Mouse (Mus musculus) CH12.LX (cell line): ENCODE results near the gene Ttf1. TPM values are rescaled to one million over a fixed set of nuclear protein-coding genes. Genes with fewer than 3 reads are reported as not detected.

ENCODE experiments used
- DNase-seq: peaks from one replicate; pipeline ENCODE4 v3.0.0-alpha.2; 2013; ENCODE audit errors: extremely low read depth
- H3K27ac ChIP-seq: 2 replicates; pipeline ENCODE4 v1.5.1; 2012; ENCODE audit warnings: low read depth, mild to moderate bottlenecking, control low read depth, moderate library complexity; ENCODE audit not compliant: insufficient read depth
- H3K27me3 ChIP-seq: replicated peaks from 2 replicates; pipeline ENCODE3; 2012; ENCODE audit warnings: inconsistent platforms
- H3K36me3 ChIP-seq, 2 experiments: replicated peaks in 1 of 2; 2 replicates each; pipeline versions ENCODE3 to v1.6.1; 2012; ENCODE audit warnings: inconsistent platforms in 1 of 2, low read length in 1 of 2, mild to moderate bottlenecking in 1 of 2, mixed read lengths in 1 of 2, moderate library complexity in 1 of 2; ENCODE audit not compliant: control insufficient read depth in 1 of 2, insufficient read depth in 1 of 2
- H3K4me1 ChIP-seq, 2 experiments: 2 replicates each; pipeline ENCODE4 v1.6.1; 2012; ENCODE audit warnings: inconsistent platforms in 1 of 2, moderate library complexity in 1 of 2; ENCODE audit not compliant: insufficient read depth in 2 of 2, control insufficient read depth in 1 of 2
- H3K4me2 ChIP-seq: 2 replicates; pipeline ENCODE4 v1.6.1; 2012; ENCODE audit warnings: low read depth, mild to moderate bottlenecking, control low read depth; ENCODE audit not compliant: poor library complexity, insufficient read depth, severe bottlenecking
- H3K4me3 ChIP-seq, 3 experiments: fragments of 150-350 bp in 1 of 3; sonication (generic) in 1 of 3; replicated peaks in 1 of 3; 2 replicates each; pipeline versions ENCODE3 to v1.5.1; 2011 to 2012; ENCODE audit warnings: low read depth in 2 of 3, low read length in 2 of 3, mild to moderate bottlenecking in 2 of 3, moderate library complexity in 2 of 3, control low read depth in 1 of 3, improper control_type of control experiment in 1 of 3, inconsistent platforms in 1 of 3, mixed read lengths in 1 of 3; ENCODE audit not compliant: poor library complexity in 1 of 3
- H3K79me2 ChIP-seq: replicated peaks from 2 replicates; pipeline ENCODE4 v1.6.1; 2012; ENCODE audit warnings: mild to moderate bottlenecking, moderate library complexity; ENCODE audit not compliant: control insufficient read depth, poor library complexity, insufficient read depth, severe bottlenecking; ENCODE audit errors: extremely low read depth
- H3K9ac ChIP-seq: 2 replicates; pipeline ENCODE4 v1.6.1; 2012; ENCODE audit warnings: low read depth, mild to moderate bottlenecking, control low read depth, moderate library complexity; ENCODE audit not compliant: insufficient read depth
- H3K9me3 ChIP-seq: replicated peaks from 2 replicates; pipeline ENCODE3; 2012; ENCODE audit warnings: low read length, inconsistent platforms, mixed read lengths
- BHLHE40 ChIP-seq: IDR thresholded peaks from 2 replicates; pipeline ENCODE4 v1.6.1; 2011; ENCODE audit warnings: mild to moderate bottlenecking, low read depth, low read length, improper control_type of control experiment
- EP300 ChIP-seq: IDR thresholded peaks from 2 replicates; pipeline ENCODE4 v1.6.1; 2011; ENCODE audit warnings: low read length, improper control_type of control experiment
- HCFC1 ChIP-seq: IDR thresholded peaks from 2 replicates; pipeline ENCODE4 v1.6.1; 2012; ENCODE audit warnings: low read depth, mild to moderate bottlenecking, inconsistent platforms, low read length, improper control_type of control experiment
- JUND ChIP-seq: conservative IDR thresholded peaks from 2 replicates; pipeline ENCODE4 v1.6.1; 2011; ENCODE audit warnings: low read depth, low read length, improper control_type of control experiment
- KAT2A ChIP-seq: IDR thresholded peaks from 2 replicates; pipeline ENCODE4 v1.6.1; 2012; ENCODE audit warnings: low read length, improper control_type of control experiment, inconsistent platforms; ENCODE audit not compliant: insufficient replicate concordance
- MAX ChIP-seq: IDR thresholded peaks from 2 replicates; pipeline ENCODE4 v1.6.1; 2011; ENCODE audit warnings: low read length, improper control_type of control experiment
- MAZ ChIP-seq: IDR thresholded peaks from 2 replicates; pipeline ENCODE4 v1.6.1; 2012; ENCODE audit warnings: low read depth, mild to moderate bottlenecking, inconsistent platforms, low read length, improper control_type of control experiment, moderate library complexity
- MEF2A ChIP-seq: IDR thresholded peaks from 2 replicates; pipeline ENCODE4 v1.6.1; 2014; ENCODE audit warnings: low read depth, mild to moderate bottlenecking, inconsistent platforms, low read length, improper control_type of control experiment, borderline replicate concordance
- MXI1 ChIP-seq: IDR thresholded peaks from 2 replicates; pipeline ENCODE4 v1.6.1; 2011; ENCODE audit warnings: mild to moderate bottlenecking, low read depth, low read length, improper control_type of control experiment
- MYC ChIP-seq: IDR thresholded peaks from 2 replicates; pipeline ENCODE4 v1.6.1; 2011; ENCODE audit warnings: low read depth, mild to moderate bottlenecking, improper control_type of control experiment, low read length
- NELFE ChIP-seq: IDR thresholded peaks from 2 replicates; pipeline ENCODE4 v1.6.1; 2011; ENCODE audit warnings: low read depth, low read length, improper control_type of control experiment
- NRF1 ChIP-seq: IDR thresholded peaks from 2 replicates; pipeline ENCODE4 v1.6.1; 2014; ENCODE audit warnings: low read depth, mild to moderate bottlenecking, inconsistent platforms, low read length, improper control_type of control experiment, moderate library complexity
- POLR2A ChIP-seq: IDR thresholded peaks from 2 replicates; pipeline ENCODE4 v1.6.1; 2011; ENCODE audit warnings: low read depth, mild to moderate bottlenecking, improper control_type of control experiment, low read length
- POLR2AphosphoS2 ChIP-seq: IDR thresholded peaks from 2 replicates; pipeline ENCODE4 v1.6.1; 2011; ENCODE audit warnings: low read depth, low read length, improper control_type of control experiment
- SMC3 ChIP-seq: IDR thresholded peaks from 2 replicates; pipeline ENCODE4 v1.6.1; 2011; ENCODE audit warnings: low read depth, low read length, improper control_type of control experiment
- TBP ChIP-seq: conservative IDR thresholded peaks from 2 replicates; pipeline ENCODE4 v1.6.1; 2011; ENCODE audit warnings: low read depth, low read length, improper control_type of control experiment
- TCF12 ChIP-seq: IDR thresholded peaks from 2 replicates; pipeline ENCODE4 v1.6.1; 2014; ENCODE audit warnings: low read depth, mild to moderate bottlenecking, inconsistent platforms, low read length, improper control_type of control experiment
- USF1 ChIP-seq: IDR thresholded peaks from 2 replicates; pipeline ENCODE4 v1.6.1; 2014; ENCODE audit warnings: low read depth, mild to moderate bottlenecking, inconsistent platforms, low read length, improper control_type of control experiment
- ZMIZ1 ChIP-seq: IDR thresholded peaks from 2 replicates; pipeline ENCODE4 v1.6.1; 2012; ENCODE audit warnings: low read depth, mild to moderate bottlenecking, inconsistent platforms, low read length, improper control_type of control experiment
- ZNF384 ChIP-seq: IDR thresholded peaks from 2 replicates; pipeline ENCODE4 v1.6.1; 2012; ENCODE audit warnings: low read depth, low read length, improper control_type of control experiment, inconsistent platforms
- dilution Hi-C: fragments of 300-500 bp; cut with MboI; formaldehyde crosslinking; loops from 2 replicates; pipeline ENCODE4 v1.14.3; 2020; ENCODE audit warnings: low sequenced_read_pairs; ENCODE audit not compliant: extremely low pct_unique_long_range_greater_than_20kb, extremely low pct_ligation_motif_present
- in situ Hi-C: fragments of 300-500 bp; cut with MboI; formaldehyde crosslinking; loops from 3 replicates; pipeline ENCODE4 v1.14.3; 2019; ENCODE audit warnings: low sequenced_read_pairs, low pct_ligation_motif_present, low pct_unique_long_range_greater_than_20kb, mixed read lengths
- polyA plus RNA-seq: library from polyadenylated mRNA; unstranded; fragments of >175 nt; gene quantifications from 2 replicates; pipeline ENCODE4 v1.2.1, GENCODE M21; 2012; ENCODE audit warnings: low read depth; ENCODE audit not compliant: insufficient read length
- total RNA-seq, 2 experiments: library from RNA; depleted of rRNA; stranded (reverse); fragments of 300-350 nt in 1 of 2; fragments of >200 nt in 1 of 2; gene quantifications; 2 replicates each; pipeline ENCODE4 v1.2.3; 2012 to 2014

Gene Ttf1
- total and polyA plus RNA-seq, 3 experiments = 9.5 to 11.7 (median 10.9) TPM

GRCm38 (mm10) chr2:29123907-29124569, 64.0 kb downstream of the Ttf1 start, which contains the start of gene Setx:
Gene Setx (plus strand): TSS chr2:29124181.
- in situ Hi-C loops = no loop called here
- Histone ChIP-seq H3K79me2 (peaks cover 5% of the 10 kb centered on the region), H3K9ac (peak within 1 kb of the TSS; percentile 73), H3K27me3 (peaks cover 2% of the 10 kb centered on the region), H3K4me3 (peak within 1 kb of the TSS; percentile 75 to 81 (median 79)), H3K9me3 (no peaks in the 10 kb centered on the region), H3K4me2 (peak within 1 kb of the TSS; percentile 67; the same call in 1 of the 2 replicates), H3K4me1 (peaks cover 4 to 15% of the 10 kb centered on the region in 2 experiments; a peak in 3 of 4 replicates), H3K27ac (peak within 1 kb of the TSS; percentile 90), H3K36me3 (peaks cover 6 to 15% of the 10 kb centered on the region in 2 experiments)
- peak; percentile 12 for DNase-seq
- TF ChIP-seq POLR2AphosphoS2 = no peak
- no peak for TF ChIP-seq MYC
- TF ChIP-seq ZNF384 = peak; percentile 70; the same call in 1 of the 2 replicates
- dilution Hi-C loops = no loop called here

GRCm38 (mm10) chr2:29124571-29124935, 64.5 kb downstream of the Ttf1 start:
- Histone ChIP-seq H3K27ac (no peak overlapping the region), H3K4me2 (peak overlapping the region; percentile 67; the same call in 1 of the 2 replicates), H3K27me3 (peaks cover 2% of the 10 kb centered on the region), H3K79me2 (peaks cover 5% of the 10 kb centered on the region), H3K4me1 (peaks cover 4 to 15% of the 10 kb centered on the region in 2 experiments; a peak in 3 of 4 replicates), H3K9ac (peak overlapping the region; percentile 33), H3K36me3 (peaks cover 10 to 20% of the 10 kb centered on the region in 2 experiments), H3K9me3 (no peaks in the 10 kb centered on the region)
- no peak for DNase-seq
- in situ Hi-C loops = no loop called here
- dilution Hi-C loops = no loop called here
- TF ChIP-seq MYC = no peak
- TF ChIP-seq POLR2AphosphoS2 = 0 out of 2 replicates have a peak, but pooled peaks have one; percentile 16
- no peak for TF ChIP-seq ZNF384
- no peak for TF ChIP-seq EP300
- peak; percentile 48 for TF ChIP-seq MAX
- peak; percentile 89 for TF ChIP-seq BHLHE40
- TF ChIP-seq TBP = 0 out of 2 replicates have a peak, but pooled peaks have one; percentile 8
- TF ChIP-seq POLR2A = peak; percentile 43
- TF ChIP-seq, all 38 proteins: peak for 5
- peak overlapping the region; percentile 30 to 60 (median 52) for H3K4me3 ChIP-seq

- Histone ChIP-seq H3K27me3 (peaks cover 2% of the 10 kb centered on the region), H3K4me3 (peak overlapping the region; percentile 75 to 81 (median 79)), H3K4me1 (peaks cover 4 to 15% of the 10 kb centered on the region in 2 experiments; a peak in 3 of 4 replicates), H3K36me3 (peaks cover 16 to 26% of the 10 kb centered on the region in 2 experiments), H3K9ac (peak overlapping the region; percentile 73), H3K79me2 (peaks cover 5% of the 10 kb centered on the region), H3K9me3 (no peaks in the 10 kb centered on the region), H3K27ac (peak overlapping the region; percentile 90), H3K4me2 (peak overlapping the region; percentile 55; the same call in 1 of the 2 replicates)
- dilution Hi-C loops (no loop called here), in situ Hi-C loops (no loop called here)
- peak; percentile 99 for DNase-seq
- TF ChIP-seq ZMIZ1 (peak; percentile 62; the same call in 1 of the 2 replicates), TCF12 (peak; percentile 77), POLR2A (peak; percentile 68), JUND (no peak), ZNF384 (no peak), SMC3 (no peak), TBP (no peak), MYC (0 out of 2 replicates have a peak, but pooled peaks have one; percentile 22), MEF2A (peak; percentile 40), USF1 (no peak), MAZ (peak; percentile 93), NELFE (peak; percentile 74), MXI1 (peak; percentile 82; the same call in 1 of the 2 replicates), HCFC1 (peak; percentile 73), KAT2A (0 out of 2 replicates have a peak, but pooled peaks have one; percentile 22), NRF1 (peak; percentile 74)
Observed at GRCm38 (mm10) chr2:29124936-29125701, 65.1 kb downstream of the Ttf1 start.
